Mouse (Mus musculus): ENCODE data around the gene Map3k15.

- TF ChIP-seq CTCF (IDR thresholded peaks at IDR 0.05; ENCODE audit: extremely low read depth, insufficient read depth, low read length) (no peak), POLR2A (IDR thresholded peaks at IDR 0.05; ENCODE audit: extremely low read depth, insufficient read depth, low read length) (no peak)
These were observed 119.6 kb downstream of the Map3k15 start for GRCm38 (mm10) chrX:160107817-160108216.

Measured in cortical plate, adult 2 months (tissue).